Mouse (Mus musculus): ENCODE measurements at regions not wholly inside any gene's neighbourhood (a gene's known extent, or its start where the extent isn't known, plus 50 kb on each side); places are given as distances from the start of the nearest gene placed in this dataset.
A peak's percentile ranks its signal among the peaks of the same experiment; 100 is the strongest.

GRCm38 (mm10) chr7:83050011-83050410 lies 182.9 kb downstream of the Mex3b start:
- H3K4me3 ChIP-seq (ENCODE audit: insufficient read depth, low read length): no peak overlapping the region
- no peaks in the 10 kb centered on the region for H3K4me1 ChIP-seq (ENCODE audit: control insufficient read depth, insufficient read depth, low read length)
- no peak overlapping the region for H3K27ac ChIP-seq (ENCODE audit: insufficient read depth, low read depth, low read length)
- TF ChIP-seq CTCF (IDR thresholded peaks at IDR 0.05; ENCODE audit: low read depth, low read length) (no peak), POLR2A (IDR thresholded peaks at IDR 0.05; ENCODE audit: borderline replicate concordance, low read depth, low read length) (no peak)

DNA sequence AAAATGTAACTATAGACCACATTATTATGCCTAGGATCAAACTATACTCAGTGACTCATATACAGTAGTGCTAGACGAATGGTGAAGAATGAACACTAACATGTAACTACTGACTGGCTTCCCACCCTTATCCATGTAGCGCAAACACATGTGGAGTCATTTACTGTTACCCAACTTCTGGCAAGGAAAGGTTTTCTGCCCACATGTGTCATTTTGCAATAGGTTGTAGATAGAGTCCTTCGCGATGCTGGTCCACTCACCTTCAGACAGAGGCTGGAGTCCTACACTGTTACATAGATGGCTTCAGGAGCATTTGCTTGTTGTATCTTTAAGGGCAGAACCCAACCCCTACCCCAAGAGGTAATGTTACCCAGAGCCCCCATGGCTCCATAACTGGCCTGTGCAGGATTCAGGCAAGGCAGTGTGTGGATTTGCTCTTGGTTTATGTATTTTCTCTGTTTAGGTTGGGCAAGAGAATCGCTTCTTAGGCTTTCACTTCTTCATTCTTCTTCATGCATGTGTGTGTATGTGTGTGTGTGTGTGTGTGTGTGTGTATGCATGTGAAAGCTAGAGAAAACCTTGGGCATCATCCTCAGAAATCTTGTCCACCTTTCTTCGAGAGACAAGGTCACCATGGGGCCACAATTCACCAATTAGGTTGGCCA lies 183.8 kb downstream of the Mex3b start:
- Histone ChIP-seq H3K27ac (ENCODE audit: insufficient read depth, low read depth, low read length) (no peak overlapping the region), H3K4me3 (ENCODE audit: insufficient read depth, low read length) (no peak overlapping the region), H3K4me1 (ENCODE audit: control insufficient read depth, insufficient read depth, low read length) (no peaks in the 10 kb centered on the region)
- TF ChIP-seq POLR2A (IDR thresholded peaks at IDR 0.05; ENCODE audit: borderline replicate concordance, low read depth, low read length) (no peak), CTCF (IDR thresholded peaks at IDR 0.05; ENCODE audit: low read depth, low read length) (no peak)

- Histone ChIP-seq H3K27ac (ENCODE audit: insufficient read depth, low read depth, low read length) (no peak overlapping the region), H3K4me3 (ENCODE audit: insufficient read depth, low read length) (no peak overlapping the region), H3K4me1 (ENCODE audit: control insufficient read depth, insufficient read depth, low read length) (peaks cover 13% of the 10 kb centered on the region)
- no peak for TF ChIP-seq CTCF (IDR thresholded peaks at IDR 0.05; ENCODE audit: low read depth, low read length)
- no peak for TF ChIP-seq POLR2A (IDR thresholded peaks at IDR 0.05; ENCODE audit: borderline replicate concordance, low read depth, low read length)
Measured at GRCm38 (mm10) chr7:83056101-83056935, 189.2 kb downstream of the Mex3b start.

DNA sequence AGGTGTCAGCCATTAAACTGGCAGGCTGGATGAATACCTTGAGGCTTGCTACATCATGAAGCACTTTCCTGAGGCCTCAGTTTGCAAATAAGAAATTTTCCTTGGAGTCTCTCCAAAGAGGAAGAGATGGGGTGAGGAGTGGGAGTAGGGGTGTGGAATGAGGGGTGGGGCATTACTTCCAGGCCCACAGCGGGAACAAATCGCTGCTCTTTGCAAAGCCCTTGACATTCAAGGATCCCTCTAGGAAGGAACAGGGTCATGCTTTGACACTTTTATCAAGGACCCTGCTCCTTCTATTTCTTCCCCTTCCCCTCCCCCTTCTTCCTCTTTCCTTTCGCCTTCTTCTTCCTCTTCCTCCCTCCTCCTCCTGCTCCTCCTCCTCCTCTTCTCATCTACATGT lies 193.2 kb downstream of the Mex3b start:
- Histone ChIP-seq H3K4me1 (ENCODE audit: control insufficient read depth, insufficient read depth, low read length) (peaks cover 23% of the 10 kb centered on the region), H3K4me3 (ENCODE audit: insufficient read depth, low read length) (no peak overlapping the region), H3K27ac (ENCODE audit: insufficient read depth, low read depth, low read length) (no peak overlapping the region; the same call in 1 of the 2 replicates)
- TF ChIP-seq CTCF (IDR thresholded peaks at IDR 0.05; ENCODE audit: low read depth, low read length): no peak
- TF ChIP-seq POLR2A (IDR thresholded peaks at IDR 0.05; ENCODE audit: borderline replicate concordance, low read depth, low read length): no peak

DNA sequence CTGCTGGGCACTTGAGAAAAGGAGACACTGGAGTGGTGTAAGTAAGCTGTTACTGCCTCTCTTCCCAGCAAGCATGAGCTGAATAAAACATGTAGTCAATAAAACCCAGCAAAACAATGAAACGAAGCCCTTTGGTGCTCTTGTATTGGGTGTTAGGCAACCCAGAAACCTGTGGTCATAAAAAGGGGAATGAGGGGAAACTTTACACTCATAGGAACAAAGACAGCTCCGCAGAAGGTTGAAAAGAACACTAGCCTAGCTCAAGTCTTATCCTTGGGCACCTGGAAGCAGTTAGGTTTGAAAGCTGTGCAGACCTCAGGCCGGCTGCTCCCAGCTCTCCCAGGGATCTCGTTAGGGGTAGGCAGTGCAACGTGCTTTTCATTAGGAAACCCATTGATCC lies 193.6 kb downstream of the Mex3b start:
- Histone ChIP-seq H3K4me3 (ENCODE audit: insufficient read depth, low read length) (no peak overlapping the region), H3K4me1 (ENCODE audit: control insufficient read depth, insufficient read depth, low read length) (peaks cover 23% of the 10 kb centered on the region), H3K27ac (ENCODE audit: insufficient read depth, low read depth, low read length) (no peak overlapping the region; the same call in 1 of the 2 replicates)
- TF ChIP-seq CTCF (IDR thresholded peaks at IDR 0.05; ENCODE audit: low read depth, low read length) (no peak), POLR2A (IDR thresholded peaks at IDR 0.05; ENCODE audit: borderline replicate concordance, low read depth, low read length) (no peak)

- TF ChIP-seq CTCF (IDR thresholded peaks at IDR 0.05; ENCODE audit: low read depth, low read length): no peak
- no peak for TF ChIP-seq POLR2A (IDR thresholded peaks at IDR 0.05; ENCODE audit: borderline replicate concordance, low read depth, low read length)
- Histone ChIP-seq H3K27ac (ENCODE audit: insufficient read depth, low read depth, low read length) (peak overlapping the region; percentile 42; the same call in 1 of the 2 replicates), H3K4me1 (ENCODE audit: control insufficient read depth, insufficient read depth, low read length) (peaks cover 23% of the 10 kb centered on the region), H3K4me3 (ENCODE audit: insufficient read depth, low read length) (no peak overlapping the region)
Measured at GRCm38 (mm10) chr7:83061197-83061893, 194.2 kb downstream of the Mex3b start.

- Histone ChIP-seq H3K27ac (ENCODE audit: insufficient read depth, low read depth, low read length) (peak overlapping the region; percentile 42), H3K4me3 (ENCODE audit: insufficient read depth, low read length) (no peak overlapping the region), H3K4me1 (ENCODE audit: control insufficient read depth, insufficient read depth, low read length) (peaks cover 23% of the 10 kb centered on the region)
- TF ChIP-seq CTCF (IDR thresholded peaks at IDR 0.05; ENCODE audit: low read depth, low read length): no peak
- no peak for TF ChIP-seq POLR2A (IDR thresholded peaks at IDR 0.05; ENCODE audit: borderline replicate concordance, low read depth, low read length)
Measured at GRCm38 (mm10) chr7:83061894-83062477, 194.9 kb downstream of the Mex3b start.

DNA sequence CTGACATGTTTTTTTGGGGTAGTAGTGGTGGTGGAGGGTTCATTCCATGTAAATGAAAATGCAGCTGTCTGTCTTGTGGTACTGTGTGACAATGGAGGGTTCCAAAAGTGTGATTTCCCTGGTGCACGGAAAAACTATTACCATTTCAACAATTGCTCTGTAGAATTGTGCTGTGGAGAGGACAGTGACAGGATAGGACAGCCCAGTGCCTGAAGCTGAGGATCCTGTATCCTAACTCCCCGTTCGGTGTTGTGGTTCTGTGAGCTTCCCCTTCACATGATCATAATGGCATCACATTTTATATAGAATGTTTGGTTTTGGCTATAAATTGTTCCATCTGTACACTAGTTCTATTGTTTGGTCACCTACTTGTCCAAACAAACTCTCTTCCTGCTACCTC lies 196.4 kb downstream of the Mex3b start:
- H3K27ac ChIP-seq (ENCODE audit: insufficient read depth, low read depth, low read length): no peak overlapping the region
- H3K4me1 ChIP-seq (ENCODE audit: control insufficient read depth, insufficient read depth, low read length): peaks cover 23% of the 10 kb centered on the region
- no peak overlapping the region for H3K4me3 ChIP-seq (ENCODE audit: insufficient read depth, low read length)
- TF ChIP-seq POLR2A (IDR thresholded peaks at IDR 0.05; ENCODE audit: borderline replicate concordance, low read depth, low read length) (no peak), CTCF (IDR thresholded peaks at IDR 0.05; ENCODE audit: low read depth, low read length) (no peak)

DNA sequence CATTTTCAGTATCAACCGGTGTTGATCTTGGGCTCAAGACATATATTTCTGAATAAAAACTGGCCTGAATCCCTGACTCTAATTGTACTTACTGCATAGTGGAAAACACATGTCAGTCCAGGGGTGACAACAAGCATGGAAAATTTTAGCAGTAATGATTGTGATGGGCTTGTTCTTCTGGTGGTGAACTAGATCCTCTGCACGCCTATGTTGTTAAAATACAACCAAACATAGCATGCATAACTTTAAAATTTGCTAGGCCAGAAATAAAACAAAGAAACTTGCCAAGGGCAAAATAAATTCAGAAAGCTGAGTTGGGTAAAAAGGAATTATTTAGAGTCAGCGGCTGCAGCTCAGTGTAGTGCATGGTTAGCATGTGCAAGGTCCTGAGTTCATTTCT lies 198.2 kb downstream of the Mex3b start:
- no peak for TF ChIP-seq CTCF (IDR thresholded peaks at IDR 0.05; ENCODE audit: low read depth, low read length)
- no peak for TF ChIP-seq POLR2A (IDR thresholded peaks at IDR 0.05; ENCODE audit: borderline replicate concordance, low read depth, low read length)

More for the DNA sequence above, 198.2 kb downstream of the Mex3b start:
- peaks cover 20% of the 10 kb centered on the region for H3K4me1 ChIP-seq (ENCODE audit: control insufficient read depth, insufficient read depth, low read length)
- no peak overlapping the region for H3K27ac ChIP-seq (ENCODE audit: insufficient read depth, low read depth, low read length)
- H3K4me3 ChIP-seq (ENCODE audit: insufficient read depth, low read length): no peak overlapping the region

Data from bone marrow macrophage, adult 2 months (primary cell).